Mouse (Mus musculus): ENCODE measurements around the gene Ect2.

Ect2 gene

DNA sequence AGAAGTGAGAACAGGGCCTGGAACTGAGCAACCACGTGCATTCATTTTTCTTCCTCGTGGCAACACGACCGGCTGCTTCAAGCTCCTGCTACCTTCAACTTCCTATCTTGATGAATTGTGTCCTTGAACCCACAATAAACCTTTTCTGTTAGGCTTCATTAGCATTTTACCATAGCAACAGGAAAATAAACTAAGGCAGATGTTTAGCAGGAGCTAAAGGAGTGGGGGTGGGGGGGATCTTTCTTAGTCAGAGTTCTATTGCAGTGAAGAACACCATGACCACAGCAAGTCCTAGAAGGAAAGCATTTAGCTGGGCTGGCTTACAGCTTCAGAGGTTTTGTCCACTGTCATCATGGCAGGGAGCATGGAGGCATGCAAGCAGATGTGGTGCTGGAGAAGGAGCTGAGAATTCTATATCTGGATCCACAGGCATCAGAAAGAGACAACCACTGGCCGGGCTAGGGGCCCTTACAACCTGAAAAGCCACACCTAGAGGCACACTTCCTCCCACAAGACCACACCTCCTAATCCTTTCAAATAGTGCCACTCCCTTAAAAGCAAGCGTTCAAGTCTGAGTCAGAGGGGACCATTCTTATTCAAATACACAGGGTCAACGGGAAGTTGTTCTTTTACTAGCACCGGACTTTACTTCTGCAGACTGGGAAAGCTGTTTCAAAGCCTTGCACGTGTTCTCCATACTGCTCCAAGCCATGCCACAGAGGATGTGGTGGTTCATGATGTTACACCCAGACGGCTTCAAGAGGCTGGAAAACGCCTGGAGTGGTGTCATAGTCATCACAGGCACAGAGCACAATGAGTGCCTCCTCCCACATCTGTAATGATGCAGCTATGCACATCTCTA lies 90.0 kb downstream of the Ect2 start:
- no peak for DNase-seq

DNA sequence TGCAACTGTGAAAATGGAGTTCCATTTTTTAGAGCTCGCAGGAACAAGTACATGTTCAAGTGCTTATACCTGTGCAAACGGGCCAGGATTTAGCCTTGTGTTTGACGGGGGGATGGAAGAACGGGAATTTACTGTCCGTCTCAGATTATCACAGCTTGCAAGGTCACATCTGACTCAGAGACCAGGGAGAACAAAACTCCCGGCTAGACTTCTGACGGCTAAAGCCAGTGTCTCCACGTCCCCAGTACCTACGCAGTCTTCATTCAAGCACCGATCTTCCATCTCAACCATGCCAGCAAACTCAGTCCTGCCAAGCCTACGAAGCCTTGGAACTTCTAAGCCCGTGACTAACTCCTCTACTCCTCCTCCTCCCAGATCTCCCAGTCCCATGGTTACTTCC lies 93.2 kb downstream of the Ect2 start:
- DNase-seq, result no peak

DNA sequence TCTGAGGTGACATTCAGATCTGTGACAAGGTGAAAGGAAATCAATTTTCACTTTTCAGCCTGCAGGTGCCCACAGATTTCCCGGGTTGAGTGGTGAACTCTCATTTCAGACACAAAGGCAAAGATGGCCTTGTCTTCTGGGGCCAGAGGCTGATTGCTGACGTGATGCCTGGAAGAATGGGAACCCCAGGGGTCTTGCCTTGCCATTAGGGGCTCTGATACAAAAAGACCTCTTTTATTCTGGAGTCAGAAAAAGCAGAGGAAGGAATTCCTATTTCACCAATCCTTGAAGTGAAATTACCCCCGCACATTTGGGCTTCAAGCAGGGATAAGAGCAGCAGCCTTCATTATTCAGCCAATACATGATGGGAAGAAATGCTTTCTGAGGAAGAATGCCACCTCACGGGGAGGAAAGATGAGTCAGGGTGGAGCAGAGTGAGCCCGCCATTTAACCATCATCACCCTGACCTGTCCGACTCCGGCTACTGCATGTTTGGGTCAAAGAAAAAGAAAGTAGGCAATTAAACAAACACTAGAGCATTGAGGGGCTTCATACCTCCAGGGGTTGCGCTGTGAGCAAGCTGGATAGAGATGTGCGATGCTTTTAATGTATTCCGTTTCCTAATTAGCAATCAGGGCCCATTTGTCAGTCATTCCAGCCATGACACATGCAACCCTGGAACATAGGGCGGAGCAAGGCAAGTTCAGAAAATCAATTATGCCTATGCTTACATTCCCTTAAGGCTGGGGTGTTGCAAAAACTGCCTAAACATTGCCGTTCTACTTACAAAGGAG lies 94.0 kb downstream of the Ect2 start:
- no peak for DNase-seq

DNA sequence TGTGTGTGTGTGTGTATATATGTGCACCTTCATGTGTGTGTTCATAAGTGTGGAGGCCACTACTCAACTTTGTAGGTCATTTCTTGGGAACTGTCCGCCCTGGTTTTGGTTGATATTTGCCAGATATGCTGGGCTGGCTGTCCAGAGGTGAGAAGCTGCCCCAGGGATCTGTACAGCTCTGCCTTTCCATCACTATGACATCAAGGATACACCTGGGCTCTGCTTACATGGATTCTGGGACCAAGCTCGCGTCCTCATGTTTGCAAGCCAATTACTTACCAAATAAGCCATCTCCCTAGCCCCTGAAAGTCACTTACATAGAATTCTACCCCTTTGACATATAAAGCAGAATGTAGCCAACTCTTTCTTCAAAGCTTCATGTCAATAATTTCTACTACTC lies 98.2 kb downstream of the Ect2 start:
- DNase-seq, result no peak

GRCm38 (mm10) chr3:27054766-27055165 lies 98.9 kb downstream of the Ect2 start:
- no peak for DNase-seq

Measured in spleen, adult 18-20 months (tissue).